Mouse (Mus musculus): ENCODE measurements around the gene Slc26a8.

The Slc26a8 gene

DNA sequence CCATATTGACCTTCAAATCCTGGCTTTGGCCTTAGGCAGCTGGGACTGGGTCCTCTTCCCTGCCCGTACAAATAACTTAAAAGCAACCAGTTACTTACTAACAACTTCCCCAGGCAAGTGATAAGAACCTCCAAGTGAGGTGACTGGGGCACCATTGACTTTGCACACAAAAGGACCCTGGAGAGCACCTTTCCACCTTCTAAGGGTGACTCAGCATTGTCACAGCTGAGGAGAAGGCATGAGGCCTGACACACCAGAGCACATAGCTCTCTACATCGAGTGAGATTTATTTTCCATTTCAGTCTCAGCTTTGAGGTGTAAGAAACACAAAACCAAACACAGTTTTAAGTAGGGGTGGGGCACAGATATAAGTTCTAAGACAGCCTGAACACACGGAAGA lies 99.4 kb downstream of the Slc26a8 start:
- DNase-seq, result no peak

DNA sequence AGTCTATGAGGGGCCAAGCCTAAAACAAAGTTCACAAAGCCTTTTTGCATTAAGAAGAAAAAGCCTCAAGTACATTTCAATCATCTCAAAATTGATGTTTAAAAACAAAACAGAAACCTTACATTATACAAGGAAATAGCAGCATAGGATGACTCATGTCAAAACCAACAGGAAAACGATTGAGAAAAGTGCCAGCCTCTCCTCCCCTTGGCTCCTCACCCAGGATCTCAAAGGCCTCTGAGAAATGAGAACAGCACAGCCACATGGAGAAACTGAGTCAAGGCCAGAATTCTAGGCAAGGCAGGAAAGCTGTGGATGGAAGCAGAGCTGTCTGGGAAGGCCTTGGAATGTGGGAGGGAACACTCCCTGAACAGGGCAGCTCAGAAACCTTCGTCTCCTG lies 101.4 kb downstream of the Slc26a8 start:
- no peak for DNase-seq
